Mouse (Mus musculus) small intestine, adult 2 months (tissue): Measurements from ENCODE around the gene Mpeg1.

Source experiments
- CTCF ChIP-seq: fragments of 200-500 bp; IDR thresholded peaks from 2 replicates; pipeline ENCODE4 v1.5.1; 2012; ENCODE audit warnings: low read depth, mild to moderate bottlenecking, control low read depth, inconsistent platforms, low read length, moderate library complexity, mixed read lengths; ENCODE audit not compliant: insufficient replicate concordance, insufficient read length; ENCODE audit errors: extremely low read depth
- POLR2A ChIP-seq: fragments of 200-500 bp; IDR thresholded peaks from 2 replicates; pipeline ENCODE4 v1.6.1; 2012; ENCODE audit warnings: low read depth, mild to moderate bottlenecking, control low read depth, inconsistent platforms, low read length, moderate library complexity

DNA sequence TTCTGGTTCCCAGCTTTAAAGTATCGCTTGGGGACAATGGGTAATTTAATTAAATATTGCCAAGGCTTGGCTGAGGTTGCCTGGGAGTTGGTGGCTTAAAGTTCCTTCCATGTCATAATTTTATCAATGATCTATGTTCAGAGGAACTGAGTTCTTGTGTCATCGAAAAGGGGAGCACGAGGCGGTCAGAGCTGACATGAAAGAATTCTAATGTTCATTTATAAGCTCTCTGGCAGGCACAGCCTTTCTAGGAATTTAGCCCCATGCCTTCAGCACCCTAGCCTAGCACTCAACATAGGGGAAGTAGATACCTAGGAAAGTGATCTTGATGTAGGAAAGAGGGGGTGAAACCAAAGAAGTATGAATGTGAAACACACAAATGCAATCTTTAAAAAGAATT is 37.7 kb downstream of the Mpeg1 start:
- TF ChIP-seq CTCF: no peak
- TF ChIP-seq POLR2A: no peak
